Mouse (Mus musculus) CH12.LX (cell line): ENCODE measurements around the gene Vill. TPM values are rescaled to one million over a fixed set of nuclear protein-coding genes. Genes with fewer than 3 reads are reported as not detected.

Experiments used
- DNase-seq: peaks from one replicate; pipeline ENCODE4 v3.0.0-alpha.2; 2013; ENCODE audit errors: extremely low read depth
- H3K27ac ChIP-seq: 2 replicates; pipeline ENCODE4 v1.5.1; 2012; ENCODE audit warnings: low read depth, mild to moderate bottlenecking, control low read depth, moderate library complexity; ENCODE audit not compliant: insufficient read depth
- H3K27me3 ChIP-seq: replicated peaks from 2 replicates; pipeline ENCODE3; 2012; ENCODE audit warnings: inconsistent platforms
- H3K36me3 ChIP-seq, 2 experiments: replicated peaks in 1 of 2; 2 replicates each; pipeline versions ENCODE3 to v1.6.1; 2012; ENCODE audit warnings: inconsistent platforms in 1 of 2, low read length in 1 of 2, mild to moderate bottlenecking in 1 of 2, mixed read lengths in 1 of 2, moderate library complexity in 1 of 2; ENCODE audit not compliant: control insufficient read depth in 1 of 2, insufficient read depth in 1 of 2
- H3K4me1 ChIP-seq, 2 experiments: 2 replicates each; pipeline ENCODE4 v1.6.1; 2012; ENCODE audit warnings: inconsistent platforms in 1 of 2, moderate library complexity in 1 of 2; ENCODE audit not compliant: insufficient read depth in 2 of 2, control insufficient read depth in 1 of 2
- H3K4me2 ChIP-seq: 2 replicates; pipeline ENCODE4 v1.6.1; 2012; ENCODE audit warnings: low read depth, mild to moderate bottlenecking, control low read depth; ENCODE audit not compliant: poor library complexity, insufficient read depth, severe bottlenecking
- H3K4me3 ChIP-seq, 3 experiments: fragments of 150-350 bp in 1 of 3; sonication (generic) in 1 of 3; replicated peaks in 1 of 3; 2 replicates each; pipeline versions ENCODE3 to v1.5.1; 2011 to 2012; ENCODE audit warnings: low read depth in 2 of 3, low read length in 2 of 3, mild to moderate bottlenecking in 2 of 3, moderate library complexity in 2 of 3, control low read depth in 1 of 3, improper control_type of control experiment in 1 of 3, inconsistent platforms in 1 of 3, mixed read lengths in 1 of 3; ENCODE audit not compliant: poor library complexity in 1 of 3
- H3K79me2 ChIP-seq: replicated peaks from 2 replicates; pipeline ENCODE4 v1.6.1; 2012; ENCODE audit warnings: mild to moderate bottlenecking, moderate library complexity; ENCODE audit not compliant: control insufficient read depth, poor library complexity, insufficient read depth, severe bottlenecking; ENCODE audit errors: extremely low read depth
- H3K9ac ChIP-seq: 2 replicates; pipeline ENCODE4 v1.6.1; 2012; ENCODE audit warnings: low read depth, mild to moderate bottlenecking, control low read depth, moderate library complexity; ENCODE audit not compliant: insufficient read depth
- H3K9me3 ChIP-seq: replicated peaks from 2 replicates; pipeline ENCODE3; 2012; ENCODE audit warnings: low read length, inconsistent platforms, mixed read lengths
- BHLHE40 ChIP-seq: IDR thresholded peaks from 2 replicates; pipeline ENCODE4 v1.6.1; 2011; ENCODE audit warnings: mild to moderate bottlenecking, low read depth, low read length, improper control_type of control experiment
- CHD1 ChIP-seq: IDR thresholded peaks from 2 replicates; pipeline ENCODE4 v1.6.1; 2012; ENCODE audit warnings: low read depth, low read length, improper control_type of control experiment, inconsistent platforms
- CTCF ChIP-seq, 2 experiments: IDR thresholded peaks in 1 of 2; conservative IDR thresholded peaks in 1 of 2; 2 replicates each; pipeline ENCODE4 v1.5.1; 2011 to 2012; ENCODE audit warnings: low read depth in 2 of 2, low read length in 2 of 2, improper control_type of control experiment in 1 of 2, inconsistent platforms in 1 of 2, mild to moderate bottlenecking in 1 of 2, moderate library complexity in 1 of 2
- E2F4 ChIP-seq: IDR thresholded peaks from 2 replicates; pipeline ENCODE4 v1.6.1; 2011; ENCODE audit warnings: low read depth, low read length, improper control_type of control experiment; ENCODE audit not compliant: insufficient replicate concordance
- ELF1 ChIP-seq: IDR thresholded peaks from 2 replicates; pipeline ENCODE4 v1.6.1; 2014; ENCODE audit warnings: low read depth, mild to moderate bottlenecking, inconsistent platforms, low read length, improper control_type of control experiment
- EP300 ChIP-seq: IDR thresholded peaks from 2 replicates; pipeline ENCODE4 v1.6.1; 2011; ENCODE audit warnings: low read length, improper control_type of control experiment
- ETS1 ChIP-seq: conservative IDR thresholded peaks from 2 replicates; pipeline ENCODE4 v1.6.1; 2012; ENCODE audit warnings: low read depth, mild to moderate bottlenecking, inconsistent platforms, low read length, improper control_type of control experiment, moderate library complexity
- GABPA ChIP-seq: IDR thresholded peaks from 2 replicates; pipeline ENCODE4 v1.6.1; 2012; ENCODE audit warnings: low read depth, low read length, improper control_type of control experiment, inconsistent platforms; ENCODE audit not compliant: insufficient replicate concordance
- HCFC1 ChIP-seq: IDR thresholded peaks from 2 replicates; pipeline ENCODE4 v1.6.1; 2012; ENCODE audit warnings: low read depth, mild to moderate bottlenecking, inconsistent platforms, low read length, improper control_type of control experiment
- IRF4 ChIP-seq: IDR thresholded peaks from 2 replicates; pipeline ENCODE4 v1.6.1; 2014; ENCODE audit warnings: low read depth, mild to moderate bottlenecking, inconsistent platforms, low read length, improper control_type of control experiment
- JUN ChIP-seq: IDR thresholded peaks from 2 replicates; pipeline ENCODE4 v1.6.1; 2011; ENCODE audit warnings: low read depth, mild to moderate bottlenecking, low read length, improper control_type of control experiment, moderate library complexity; ENCODE audit not compliant: insufficient read depth
- JUND ChIP-seq: conservative IDR thresholded peaks from 2 replicates; pipeline ENCODE4 v1.6.1; 2011; ENCODE audit warnings: low read depth, low read length, improper control_type of control experiment
- KAT2A ChIP-seq: IDR thresholded peaks from 2 replicates; pipeline ENCODE4 v1.6.1; 2012; ENCODE audit warnings: low read length, improper control_type of control experiment, inconsistent platforms; ENCODE audit not compliant: insufficient replicate concordance
- MAFK ChIP-seq: IDR thresholded peaks from 2 replicates; pipeline ENCODE4 v1.6.1; 2011; ENCODE audit warnings: low read length, improper control_type of control experiment; ENCODE audit not compliant: insufficient replicate concordance
- MAX ChIP-seq: IDR thresholded peaks from 2 replicates; pipeline ENCODE4 v1.6.1; 2011; ENCODE audit warnings: low read length, improper control_type of control experiment
- MAZ ChIP-seq: IDR thresholded peaks from 2 replicates; pipeline ENCODE4 v1.6.1; 2012; ENCODE audit warnings: low read depth, mild to moderate bottlenecking, inconsistent platforms, low read length, improper control_type of control experiment, moderate library complexity
- MEF2A ChIP-seq: IDR thresholded peaks from 2 replicates; pipeline ENCODE4 v1.6.1; 2014; ENCODE audit warnings: low read depth, mild to moderate bottlenecking, inconsistent platforms, low read length, improper control_type of control experiment, borderline replicate concordance
- MXI1 ChIP-seq: IDR thresholded peaks from 2 replicates; pipeline ENCODE4 v1.6.1; 2011; ENCODE audit warnings: mild to moderate bottlenecking, low read depth, low read length, improper control_type of control experiment
- MYC ChIP-seq: IDR thresholded peaks from 2 replicates; pipeline ENCODE4 v1.6.1; 2011; ENCODE audit warnings: low read depth, mild to moderate bottlenecking, improper control_type of control experiment, low read length
- NELFE ChIP-seq: IDR thresholded peaks from 2 replicates; pipeline ENCODE4 v1.6.1; 2011; ENCODE audit warnings: low read depth, low read length, improper control_type of control experiment
- NRF1 ChIP-seq: IDR thresholded peaks from 2 replicates; pipeline ENCODE4 v1.6.1; 2014; ENCODE audit warnings: low read depth, mild to moderate bottlenecking, inconsistent platforms, low read length, improper control_type of control experiment, moderate library complexity
- PAX5 ChIP-seq: IDR thresholded peaks from 2 replicates; pipeline ENCODE4 v1.6.1; 2012; ENCODE audit warnings: low read length, inconsistent platforms, mixed read lengths
- POLR2A ChIP-seq: IDR thresholded peaks from 2 replicates; pipeline ENCODE4 v1.6.1; 2011; ENCODE audit warnings: low read depth, mild to moderate bottlenecking, improper control_type of control experiment, low read length
- POLR2AphosphoS2 ChIP-seq: IDR thresholded peaks from 2 replicates; pipeline ENCODE4 v1.6.1; 2011; ENCODE audit warnings: low read depth, low read length, improper control_type of control experiment
- RAD21 ChIP-seq: IDR thresholded peaks from 2 replicates; pipeline ENCODE4 v1.6.1; 2011; ENCODE audit warnings: low read depth, mild to moderate bottlenecking, low read length, improper control_type of control experiment, moderate library complexity
- RCOR1 ChIP-seq: conservative IDR thresholded peaks from 2 replicates; pipeline ENCODE4 v1.6.1; 2012; ENCODE audit warnings: low read depth, mild to moderate bottlenecking, inconsistent platforms, low read length, improper control_type of control experiment
- SIN3A ChIP-seq: IDR thresholded peaks from 2 replicates; pipeline ENCODE4 v1.6.1; 2012; ENCODE audit warnings: low read length, improper control_type of control experiment, inconsistent platforms
- SMC3 ChIP-seq: IDR thresholded peaks from 2 replicates; pipeline ENCODE4 v1.6.1; 2011; ENCODE audit warnings: low read depth, low read length, improper control_type of control experiment
- TBP ChIP-seq: conservative IDR thresholded peaks from 2 replicates; pipeline ENCODE4 v1.6.1; 2011; ENCODE audit warnings: low read depth, low read length, improper control_type of control experiment
- TCF12 ChIP-seq: IDR thresholded peaks from 2 replicates; pipeline ENCODE4 v1.6.1; 2014; ENCODE audit warnings: low read depth, mild to moderate bottlenecking, inconsistent platforms, low read length, improper control_type of control experiment
- UBTF ChIP-seq: IDR thresholded peaks from 2 replicates; pipeline ENCODE4 v1.6.1; 2012; ENCODE audit warnings: low read depth, mild to moderate bottlenecking, inconsistent platforms, low read length, improper control_type of control experiment, moderate library complexity
- USF1 ChIP-seq: IDR thresholded peaks from 2 replicates; pipeline ENCODE4 v1.6.1; 2014; ENCODE audit warnings: low read depth, mild to moderate bottlenecking, inconsistent platforms, low read length, improper control_type of control experiment
- ZC3H11A ChIP-seq: IDR thresholded peaks from 2 replicates; pipeline ENCODE4 v1.6.1; 2012; ENCODE audit warnings: low read depth, mild to moderate bottlenecking, inconsistent platforms, low read length, improper control_type of control experiment
- ZKSCAN1 ChIP-seq: IDR thresholded peaks from 2 replicates; pipeline ENCODE4 v1.6.1; 2012; ENCODE audit warnings: low read depth, inconsistent platforms, low read length, improper control_type of control experiment, borderline replicate concordance
- ZMIZ1 ChIP-seq: IDR thresholded peaks from 2 replicates; pipeline ENCODE4 v1.6.1; 2012; ENCODE audit warnings: low read depth, mild to moderate bottlenecking, inconsistent platforms, low read length, improper control_type of control experiment
- ZNF384 ChIP-seq: IDR thresholded peaks from 2 replicates; pipeline ENCODE4 v1.6.1; 2012; ENCODE audit warnings: low read depth, low read length, improper control_type of control experiment, inconsistent platforms
- dilution Hi-C: fragments of 300-500 bp; cut with MboI; formaldehyde crosslinking; loops from 2 replicates; pipeline ENCODE4 v1.14.3; 2020; ENCODE audit warnings: low sequenced_read_pairs; ENCODE audit not compliant: extremely low pct_unique_long_range_greater_than_20kb, extremely low pct_ligation_motif_present
- in situ Hi-C: fragments of 300-500 bp; cut with MboI; formaldehyde crosslinking; loops from 3 replicates; pipeline ENCODE4 v1.14.3; 2019; ENCODE audit warnings: low sequenced_read_pairs, low pct_ligation_motif_present, low pct_unique_long_range_greater_than_20kb, mixed read lengths
- polyA plus RNA-seq: library from polyadenylated mRNA; unstranded; fragments of >175 nt; gene quantifications from 2 replicates; pipeline ENCODE4 v1.2.1, GENCODE M21; 2012; ENCODE audit warnings: low read depth; ENCODE audit not compliant: insufficient read length
- total RNA-seq, 2 experiments: library from RNA; depleted of rRNA; stranded (reverse); fragments of 300-350 nt in 1 of 2; fragments of >200 nt in 1 of 2; gene quantifications; 2 replicates each; pipeline ENCODE4 v1.2.3; 2012 to 2014

Gene Vill
- total and polyA plus RNA-seq, 3 experiments = 46.3 to 85.2 (median 57.3) TPM

DNA sequence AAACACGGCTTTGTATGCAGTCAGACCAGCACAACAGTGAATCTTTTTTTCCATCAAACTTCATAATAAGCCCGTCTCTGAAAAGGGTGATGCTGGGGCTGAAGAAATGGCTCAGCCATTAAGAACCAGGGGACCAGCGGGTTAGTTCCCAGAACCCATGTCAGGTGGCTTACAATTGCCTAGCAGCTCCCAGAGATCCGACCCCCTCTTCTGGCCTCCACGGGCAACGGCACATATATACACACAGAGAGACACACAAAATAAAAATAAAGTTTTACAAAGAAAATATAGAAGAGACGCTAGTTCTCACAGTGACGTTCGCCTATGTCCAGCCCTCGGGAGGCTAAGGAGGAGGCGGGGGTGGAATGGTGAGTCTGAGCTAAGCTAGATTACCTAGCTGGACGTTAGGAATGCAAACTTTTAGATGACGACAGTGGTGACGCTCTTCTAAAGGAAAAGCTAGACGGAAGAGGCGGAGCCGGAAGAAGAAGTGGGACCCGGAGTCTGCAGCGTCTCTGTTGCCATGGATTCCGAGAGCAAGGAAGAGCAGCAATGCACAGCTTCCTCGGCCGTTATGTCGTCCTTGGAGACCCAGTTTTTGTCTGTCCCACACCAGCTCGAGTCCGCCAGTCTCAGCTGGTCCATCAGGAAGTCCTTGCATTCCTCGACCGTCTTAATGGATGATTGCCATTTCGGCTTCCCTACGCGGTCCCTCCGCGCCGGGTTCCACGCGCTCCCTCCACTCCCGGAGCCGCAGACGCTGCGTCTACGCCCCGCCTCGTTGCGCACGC lies 49.6 kb downstream of the Vill start, which contains the start of gene Dlec1:
Dlec1 (plus strand) TSS at position 487 of the 791 bp plus-strand sequence.
- DNase-seq = peak; percentile 95
- in situ Hi-C loops = loop anchor here (10.0 kb wide), 1 partner anchor 473 kb away; the partner anchor contains the start of gene Scn5a

DNA sequence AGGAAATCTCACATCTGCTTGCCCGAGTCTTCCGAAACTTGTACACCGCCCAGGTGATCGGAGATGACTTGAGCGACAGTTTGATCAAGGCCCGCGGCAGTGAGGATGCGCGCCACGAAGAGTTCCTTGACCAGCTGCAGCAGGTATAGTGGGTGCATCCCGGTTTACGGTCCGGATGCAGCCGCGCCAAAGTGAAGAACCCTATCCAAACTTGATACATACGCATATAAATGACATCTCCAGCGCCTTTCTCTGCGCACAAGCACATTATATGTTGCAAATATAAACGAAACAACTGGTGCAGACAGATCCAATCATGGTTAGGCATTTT lies 50.2 kb downstream of the Vill start:
- H3K9ac ChIP-seq = peak overlapping the region; percentile 0; the same call in 1 of the 2 replicates
- H3K9me3 ChIP-seq = peaks cover 2% of the 10 kb centered on the region

More for the DNA sequence above, 49.6 kb downstream of the Vill start, which contains the start of gene Dlec1:
- peak; percentile 90 for TF ChIP-seq ELF1
- TF ChIP-seq EP300 = no peak
- no peak for TF ChIP-seq MYC
- TF ChIP-seq POLR2AphosphoS2 = peak; percentile 43; the same call in 1 of the 2 replicates
- 0 out of 2 replicates have a peak, but pooled peaks have one; percentile 20 for TF ChIP-seq IRF4
- TF ChIP-seq ZKSCAN1 = no peak
- no peak; the same call in 1 of the 2 replicates for TF ChIP-seq SMC3
- TF ChIP-seq TCF12 = peak; percentile 38; the same call in 1 of the 2 replicates
- no peak for TF ChIP-seq E2F4
- TF ChIP-seq SIN3A = peak; percentile 97
- no peak for TF ChIP-seq CHD1
- peak in 1 of 2 experiments; percentile 49; a peak in 2 of 4 replicates for TF ChIP-seq CTCF (conservative IDR thresholded peaks at IDR 0.05 in 1 of 2, IDR thresholded peaks at IDR 0.05 in 1 of 2; ENCODE audit: low read depth in 2 of 2, low read length in 2 of 2)
- TF ChIP-seq MEF2A = 0 out of 2 replicates have a peak, but pooled peaks have one; percentile 30
- TF ChIP-seq MAFK = no peak
- no peak for TF ChIP-seq GABPA
- no peak for TF ChIP-seq PAX5
- TF ChIP-seq MAX = peak; percentile 26; the same call in 1 of the 2 replicates
- peak; percentile 96 for TF ChIP-seq MXI1
- no peak for TF ChIP-seq USF1
- no peak for TF ChIP-seq ZNF384
- 0 out of 2 replicates have a peak, but pooled peaks have one; percentile 32 for TF ChIP-seq KAT2A
- TF ChIP-seq ETS1 = peak; percentile 43; the same call in 1 of the 2 replicates
- TF ChIP-seq JUN = no peak
- TF ChIP-seq JUND = 0 out of 2 replicates have a peak, but pooled peaks have one; percentile 47
- peak; percentile 76 for TF ChIP-seq HCFC1
- 0 out of 2 replicates have a peak, but pooled peaks have one; percentile 27 for TF ChIP-seq MAZ
- TF ChIP-seq NELFE = peak; percentile 80
- TF ChIP-seq ZC3H11A = no peak
- TF ChIP-seq UBTF = no peak
- no peak for TF ChIP-seq NRF1
- TF ChIP-seq BHLHE40 = peak; percentile 10; the same call in 1 of the 2 replicates
- TF ChIP-seq RAD21 = no peak; the same call in none of the 2 replicates
- TF ChIP-seq POLR2A = peak; percentile 62
- TF ChIP-seq ZMIZ1 = no peak
- TF ChIP-seq TBP = peak; percentile 78
- no peaks in the 10 kb centered on the region for H3K36me3 ChIP-seq
- H3K9ac ChIP-seq = peak within 1 kb of the TSS; percentile 30; the same call in 1 of the 2 replicates
- dilution Hi-C loops = no loop called here
- H3K27me3 ChIP-seq = peaks cover 37% of the 10 kb centered on the region
- peak within 1 kb of the TSS; percentile 60 to 63 (median 62) for H3K4me3 ChIP-seq
- no peak within 1 kb of the TSS for H3K27ac ChIP-seq
- peak within 1 kb of the TSS; percentile 80 for H3K4me2 ChIP-seq
- H3K79me2 ChIP-seq = no peaks in the 10 kb centered on the region
- no peaks in the 10 kb centered on the region for H3K9me3 ChIP-seq
- H3K4me1 ChIP-seq = peaks cover 17 to 28% of the 10 kb centered on the region in 2 experiments

More for the DNA sequence above, 50.2 kb downstream of the Vill start:
- peaks cover 17 to 28% of the 10 kb centered on the region in 2 experiments for H3K4me1 ChIP-seq
- peak overlapping the region; percentile 32 for H3K4me2 ChIP-seq
- no peaks in the 10 kb centered on the region for H3K79me2 ChIP-seq
- no peak for DNase-seq
- peak overlapping the region; percentile 60 to 63 (median 62) for H3K4me3 ChIP-seq
- H3K27ac ChIP-seq = no peak overlapping the region
- no peaks in the 10 kb centered on the region for H3K36me3 ChIP-seq
- no peak for TF ChIP-seq MAFK
- peak; percentile 18; the same call in 1 of the 2 replicates for TF ChIP-seq IRF4
- no peak for TF ChIP-seq RAD21
- TF ChIP-seq NRF1 = peak; percentile 60; the same call in 1 of the 2 replicates
- no peak for TF ChIP-seq GABPA
- no peak for TF ChIP-seq POLR2AphosphoS2
- no peak for TF ChIP-seq RCOR1
- TF ChIP-seq UBTF = no peak
- no peak for TF ChIP-seq BHLHE40
- in situ Hi-C loops (loop anchor here (10.0 kb wide), 1 partner anchor 472 kb away; the partner anchor contains the start of gene Scn5a), dilution Hi-C loops (no loop called here)
- H3K27me3 ChIP-seq = peaks cover 32% of the 10 kb centered on the region
